ENCODE assay signal across 9 mouse cellular contexts in the genomic region with DNA sequence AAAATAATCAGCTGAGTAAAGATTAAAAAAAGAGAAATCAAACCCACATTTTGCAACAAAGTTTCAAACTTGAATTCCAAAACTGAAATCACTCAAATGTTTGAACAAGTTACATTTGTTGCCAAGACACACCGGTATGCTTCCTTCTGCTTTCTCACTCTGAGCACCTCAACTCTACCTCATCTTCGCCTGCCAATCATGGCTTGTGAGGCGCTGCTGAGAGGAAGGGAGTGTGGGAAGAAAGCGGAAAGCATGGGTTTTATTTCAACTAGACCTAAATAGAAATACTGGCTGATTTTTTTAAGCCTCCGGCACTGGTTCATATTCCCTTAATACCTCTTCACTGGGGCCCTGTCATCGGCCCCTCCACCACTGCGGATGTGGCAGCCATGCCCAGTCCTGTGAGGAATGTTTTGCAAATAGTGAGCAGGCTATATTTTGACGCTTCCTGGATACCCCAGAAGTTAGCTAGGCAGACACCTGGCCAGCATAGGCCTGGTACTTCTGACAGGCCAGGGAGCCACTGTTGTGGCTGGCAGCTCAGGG.
"Had no signal": no experiment of that assay in that cellular context is flagged by ENCODE, and none has a peak within 500 bp of the region (broad histone marks: within the 10 kb centered on the region; RNA-seq: fewer than 3 reads in every experiment).

No protein-coding gene starts in this region.

- DNase-seq: kidney, adult 2 months; kidney, postnatal 14 days; lung, adult 18-20 months had no signal

- H3K36me3 ChIP-seq: intestine, embryonic 15.5 days; kidney, embryonic 15.5 days; limb, embryonic 12.5 days; midbrain, embryonic 12.5 days; neural tube, embryonic 15.5 days had no signal

- H3K27me3 ChIP-seq: intestine, embryonic 15.5 days; kidney, embryonic 15.5 days; limb, embryonic 12.5 days had no signal

- H3K9ac ChIP-seq: intestine, embryonic 15.5 days; kidney, embryonic 15.5 days; limb, embryonic 12.5 days; liver, embryonic 14.5 days; midbrain, embryonic 12.5 days; neural tube, embryonic 15.5 days had no signal

- H3K4me3 ChIP-seq: intestine, embryonic 15.5 days; kidney, embryonic 15.5 days; limb, embryonic 12.5 days; midbrain, embryonic 12.5 days; neural tube, embryonic 15.5 days had no signal

- H3K4me1 ChIP-seq: midbrain, embryonic 12.5 days; neural tube, embryonic 15.5 days had no signal

- H3K9me3 ChIP-seq: intestine, embryonic 15.5 days; kidney, embryonic 15.5 days; limb, embryonic 12.5 days; midbrain, embryonic 12.5 days; neural tube, embryonic 15.5 days had no signal

- ATAC-seq: intestine, embryonic 15.5 days had no signal

- H3K27ac ChIP-seq: intestine, embryonic 15.5 days; kidney, embryonic 15.5 days; limb, embryonic 12.5 days; liver, embryonic 14.5 days; midbrain, embryonic 12.5 days; neural tube, embryonic 15.5 days had no signal

- H3K4me2 ChIP-seq: intestine, embryonic 15.5 days; kidney, embryonic 15.5 days; limb, embryonic 12.5 days; midbrain, embryonic 12.5 days; neural tube, embryonic 15.5 days had no signal
